Mouse (Mus musculus) megakaryocyte-erythroid progenitor cell, adult 5-6 weeks (primary cell): Measurements from ENCODE around the gene Rnf227. TPM values are rescaled to one million over a fixed set of nuclear protein-coding genes. Genes with fewer than 3 reads are reported as not detected.

Source experiments
- total RNA-seq, 2 experiments: library from RNA; stranded (forward) in 1 of 2; stranded (reverse) in 1 of 2; fragments of 200-1000, 215-1000 nt in 1 of 2; fragments of >200 nt in 1 of 2; fragmentation: Nextera tagmentation in 1 of 2; gene quantifications; 2 replicates each; pipeline ENCODE4 v1.2.3; 2014 to 2017

Gene Rnf227
- total RNA-seq, 2 experiments from 2014 or later = 1.9 to 5.6 TPM

Other genes with a start within 250 kb of the Rnf227 start
- gene Per1, start 245.2 kb upstream of the Rnf227 start, total RNA-seq (2014; fragmentation: Nextera tagmentation) = 11.3 and 17.6 TPM in 2 replicates
- 4.7 and 12.5 TPM in 2 replicates for gene Per1, start 245.2 kb upstream of the Rnf227 start, total RNA-seq (2017)
- gene Hes7, start 220.1 kb upstream of the Rnf227 start, total RNA-seq (2014; fragmentation: Nextera tagmentation) = not detected in 2 replicates
- not detected in 2 replicates for gene Hes7, start 220.1 kb upstream of the Rnf227 start, total RNA-seq (2017)
- gene 9130213A22Rik, start 217.9 kb upstream of the Rnf227 start, total RNA-seq (2014; fragmentation: Nextera tagmentation) = not detected in 2 replicates
- gene 9130213A22Rik, start 217.9 kb upstream of the Rnf227 start, total RNA-seq (2017) = not detected in 2 replicates
- gene Aloxe3, start 214.6 kb upstream of the Rnf227 start, total RNA-seq (2014; fragmentation: Nextera tagmentation) = not detected in 2 replicates
- gene Aloxe3, start 214.6 kb upstream of the Rnf227 start, total RNA-seq (2017) = not detected in 2 replicates
- gene Alox12b, start 183.5 kb upstream of the Rnf227 start, total RNA-seq (2014; fragmentation: Nextera tagmentation) = not detected in 2 replicates
- not detected in 2 replicates for gene Alox12b, start 183.5 kb upstream of the Rnf227 start, total RNA-seq (2017)
- gene Alox8, start 142.6 kb upstream of the Rnf227 start, total RNA-seq (2014; fragmentation: Nextera tagmentation) = not detected in 2 replicates
- not detected in 2 replicates for gene Alox8, start 142.6 kb upstream of the Rnf227 start, total RNA-seq (2017)
- not detected in 2 replicates for gene Gucy2e, start 103.4 kb upstream of the Rnf227 start, total RNA-seq (2014; fragmentation: Nextera tagmentation)
- not detected in 2 replicates for gene Gucy2e, start 103.4 kb upstream of the Rnf227 start, total RNA-seq (2017)
- 40.0 and 56.6 TPM in 2 replicates for gene Cntrob, start 16.7 kb upstream of the Rnf227 start, total RNA-seq (2014; fragmentation: Nextera tagmentation)
- 19.7 and 31.6 TPM in 2 replicates for gene Cntrob, start 16.7 kb upstream of the Rnf227 start, total RNA-seq (2017)
- gene Trappc1, start 16.5 kb upstream of the Rnf227 start, total RNA-seq (2014; fragmentation: Nextera tagmentation) = 77.9 and 81.4 TPM in 2 replicates
- 82.4 and 97.4 TPM in 2 replicates for gene Trappc1, start 16.5 kb upstream of the Rnf227 start, total RNA-seq (2017)
- not detected in 2 replicates for gene Kcnab3, start 14.2 kb upstream of the Rnf227 start, total RNA-seq (2014; fragmentation: Nextera tagmentation)
- gene Kcnab3, start 14.2 kb upstream of the Rnf227 start, total RNA-seq (2017) = 0.38 TPM in 1 of 2 replicates, not detected in the other
- gene Chd3, start 28.9 kb downstream of the Rnf227 start, total RNA-seq (2014; fragmentation: Nextera tagmentation) = 45.7 and 57.3 TPM in 2 replicates
- gene Chd3, start 28.9 kb downstream of the Rnf227 start, total RNA-seq (2017) = 21.0 and 49.2 TPM in 2 replicates
- 161 and 169 TPM in 2 replicates for gene Naa38, start 55.0 kb downstream of the Rnf227 start, total RNA-seq (2014; fragmentation: Nextera tagmentation)
- gene Naa38, start 55.0 kb downstream of the Rnf227 start, total RNA-seq (2017) = 156 and 170 TPM in 2 replicates
- 16.2 and 20.9 TPM in 2 replicates for gene Cyb5d1, start 55.2 kb downstream of the Rnf227 start, total RNA-seq (2014; fragmentation: Nextera tagmentation)
- gene Cyb5d1, start 55.2 kb downstream of the Rnf227 start, total RNA-seq (2017) = 36.7 and 41.7 TPM in 2 replicates
- 0.37 TPM in 1 of 2 replicates, not detected in the other for gene Tmem88, start 57.8 kb downstream of the Rnf227 start, total RNA-seq (2014; fragmentation: Nextera tagmentation)
- not detected in 2 replicates for gene Tmem88, start 57.8 kb downstream of the Rnf227 start, total RNA-seq (2017)
- gene Kdm6b, start 73.2 kb downstream of the Rnf227 start, total RNA-seq (2014; fragmentation: Nextera tagmentation) = 19.3 and 22.1 TPM in 2 replicates
- 1.6 and 2.7 TPM in 2 replicates for gene Kdm6b, start 73.2 kb downstream of the Rnf227 start, total RNA-seq (2017)
- not detected in 2 replicates for gene Dnah2, start 208.6 kb downstream of the Rnf227 start, total RNA-seq (2014; fragmentation: Nextera tagmentation)
- not detected in 2 replicates for gene Dnah2, start 208.6 kb downstream of the Rnf227 start, total RNA-seq (2017)
- gene Efnb3, start 219.7 kb downstream of the Rnf227 start, total RNA-seq (2014; fragmentation: Nextera tagmentation) = 1.3 and 3.0 TPM in 2 replicates
- gene Efnb3, start 219.7 kb downstream of the Rnf227 start, total RNA-seq (2017) = 0.50 and 0.52 TPM in 2 replicates
- 36.5 and 51.0 TPM in 2 replicates for gene Wrap53, start 239.8 kb downstream of the Rnf227 start, total RNA-seq (2014; fragmentation: Nextera tagmentation)
- 9.6 and 14.5 TPM in 2 replicates for gene Wrap53, start 239.8 kb downstream of the Rnf227 start, total RNA-seq (2017)
- gene Trp53, start 239.9 kb downstream of the Rnf227 start, total RNA-seq (2014; fragmentation: Nextera tagmentation) = 286 and 348 TPM in 2 replicates
- gene Trp53, start 239.9 kb downstream of the Rnf227 start, total RNA-seq (2017) = 59.0 and 109 TPM in 2 replicates